Comparison of ENCODE assay signal across 8 mouse cellular contexts in the genomic region with DNA sequence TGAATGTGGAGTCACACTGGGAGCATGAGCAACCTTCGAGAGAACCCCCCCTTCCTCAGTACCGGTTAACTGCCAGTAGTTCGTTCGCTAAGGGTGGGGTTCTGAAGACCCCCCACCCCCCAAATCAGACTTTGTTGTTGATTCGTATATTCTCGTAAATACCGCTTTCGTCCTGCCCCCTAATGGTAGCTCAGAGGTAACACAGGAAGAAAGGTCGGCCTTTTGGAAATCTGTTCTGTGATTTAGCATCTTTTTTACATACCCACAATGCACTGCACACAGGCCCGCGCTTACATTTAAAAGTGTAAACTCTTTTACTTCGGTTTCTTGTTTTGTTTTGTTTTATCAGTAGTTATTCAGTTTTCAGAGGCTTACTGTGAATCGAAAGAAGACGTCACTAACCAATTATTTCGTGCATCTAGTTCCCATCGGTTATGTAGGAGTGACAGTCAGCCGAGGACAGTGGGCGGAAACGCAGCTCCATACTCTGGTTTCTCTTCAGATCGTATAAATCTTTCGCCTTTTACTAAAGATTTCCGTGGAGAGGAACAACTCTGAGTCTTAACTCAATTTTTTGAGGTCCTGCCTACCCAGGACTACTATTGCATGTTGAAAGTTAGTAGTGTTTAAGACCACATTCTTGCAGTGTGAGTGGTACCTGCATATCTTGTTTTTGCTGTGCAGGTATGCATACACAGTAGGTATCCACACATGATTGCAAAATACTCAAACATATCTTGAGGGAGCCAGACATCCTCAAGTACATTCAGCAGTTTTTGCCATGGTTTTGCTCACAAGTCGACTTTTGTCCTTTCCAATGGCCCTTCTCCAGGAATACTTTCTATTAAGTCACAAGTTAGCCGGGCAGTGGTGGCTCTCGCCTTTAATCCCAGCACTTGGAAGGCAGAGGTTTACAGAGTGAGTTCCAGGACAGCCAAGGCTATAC. TPM values are rescaled to one million over a fixed set of nuclear protein-coding genes. Genes with fewer than 3 reads are reported as not detected.
DNase-seq lines count a peak whose midpoint lies in the region; ATAC-seq and TF ChIP-seq lines count a peak whose summit lies in the region.

No protein-coding gene starts in this region.

- WGBS in hindbrain, embryonic 13.5 days = under 1% methylated on average over 25 of the region's 25 CpGs
- under 1% methylated on average over 25 of the region's 25 CpGs for WGBS in midbrain, embryonic 16.5 days

- H3K9ac ChIP-seq in hindbrain, embryonic 13.5 days = peak overlapping the region; percentile 52; the same call in 1 of the 2 replicates
- peak overlapping the region; percentile 57 for H3K9ac ChIP-seq in midbrain, embryonic 16.5 days (ENCODE audit: low read depth, low read length)

- intact Hi-C loops in gastrocnemius, adult 2 months (cut with DNase I) = no loop called here

- no peaks in the 10 kb centered on the region for H3K27me3 ChIP-seq in hindbrain, embryonic 13.5 days
- H3K27me3 ChIP-seq in midbrain, embryonic 16.5 days (ENCODE audit: control insufficient read depth, insufficient read depth, low read depth, low read length) = no peaks in the 10 kb centered on the region

- H3K36me3 ChIP-seq in hindbrain, embryonic 13.5 days = no peaks in the 10 kb centered on the region
- H3K36me3 ChIP-seq in midbrain, embryonic 16.5 days (ENCODE audit: control insufficient read depth, insufficient read depth, low read length) = no peaks in the 10 kb centered on the region

- H3K4me3 ChIP-seq in gastrocnemius, adult 2 months = peak overlapping the region; percentile 56
- peak overlapping the region; percentile 27 for H3K4me3 ChIP-seq in hindbrain, embryonic 13.5 days
- H3K4me3 ChIP-seq in midbrain, embryonic 16.5 days (ENCODE audit: low read depth, low read length) = peak overlapping the region; percentile 27

- H3K9me3 ChIP-seq in hindbrain, embryonic 13.5 days = no peaks in the 10 kb centered on the region
- no peaks in the 10 kb centered on the region for H3K9me3 ChIP-seq in midbrain, embryonic 16.5 days (replicated peaks; ENCODE audit: control insufficient read depth, low read length, poor library complexity, severe bottlenecking)

- H3K4me2 ChIP-seq in hindbrain, embryonic 13.5 days = peak overlapping the region; percentile 51
- H3K4me2 ChIP-seq in midbrain, embryonic 16.5 days (ENCODE audit: low read length) = peak overlapping the region; percentile 57

- peak overlapping the region; percentile 76 for H3K27ac ChIP-seq in gastrocnemius, adult 2 months
- H3K27ac ChIP-seq in hindbrain, embryonic 13.5 days = peak overlapping the region; percentile 30; the same call in 1 of the 2 replicates
- peak overlapping the region; percentile 55; the same call in 1 of the 2 replicates for H3K27ac ChIP-seq in midbrain, embryonic 16.5 days (ENCODE audit: low read length)

- ATAC-seq in erythroblast, adult 5-6 weeks (replicated peaks; ENCODE audit: low FRiP score, poor library complexity, severe bottlenecking) = peak; percentile 69
- ATAC-seq in hindbrain, embryonic 13.5 days (ENCODE audit: low FRiP score) = peak; percentile 68; the same call in 1 of the 2 replicates
- ATAC-seq in midbrain, embryonic 16.5 days = peak; percentile 60; the same call in 1 of the 2 replicates

- peak; percentile 30 for DNase-seq in gastrocnemius, adult 2 months
- no peak for DNase-seq in gastrocnemius, adult 8-10 months (ENCODE audit: low spot score in 2 of 2)
- DNase-seq in T-cell, adult 2 months (ENCODE audit: low spot score) = peak; percentile 69
- DNase-seq in liver = peak; percentile 37
- peak; percentile 23 to 66 for DNase-seq in thymus, postnatal 10 days (ENCODE audit: low spot score in 2 of 2)

- peak; percentile 66 for TF ChIP-seq CTCF in gastrocnemius, adult 2 months (IDR thresholded peaks at IDR 0.05)

- H3K4me1 ChIP-seq in hindbrain, embryonic 13.5 days (replicated peaks) = no peaks in the 10 kb centered on the region
- H3K4me1 ChIP-seq in midbrain, embryonic 16.5 days (ENCODE audit: control insufficient read depth, insufficient read depth, low read length) = 0 out of 2 replicates have a peak, but pooled peaks cover 3% of the 10 kb centered on the region

RNA-seq across cellular contexts. Expression of a gene that starts 19.9 kb away (rescaled TPM):
- total RNA-seq in gastrocnemius, adult 2 months (2021) = not detected
- total RNA-seq in gastrocnemius, adult 8-10 months (2022) = not detected
- total RNA-seq in erythroblast, adult 5-6 weeks (2015; ENCODE audit: low replicate concordance) = 11.5 and 16.7 TPM in 2 replicates
- total RNA-seq in erythroblast, adult 5-6 weeks (2017; ENCODE audit: low replicate concordance) = 13.2 and 14.5 TPM in 2 replicates
- 14.6 and 16.5 TPM in 2 replicates for polyA plus RNA-seq in hindbrain, embryonic 13.5 days (2015; fragmentation: Nextera tagmentation; extraction: Ambion mirVana)
- 6.4 and 7.3 TPM in 2 replicates for polyA plus RNA-seq in midbrain, embryonic 16.5 days (2015; fragmentation: Nextera tagmentation; extraction: Ambion mirVana)

RNA-seq across cellular contexts. Expression of a gene that starts 46.3 kb away (rescaled TPM):
- total RNA-seq in gastrocnemius, adult 2 months (2021) = 100 to 1,000 TPM; 527 to 622 TPM
- 100 to 1,000 TPM; 486 to 610 (median 547) TPM for total RNA-seq in gastrocnemius, adult 8-10 months (2022)
- 981 and 1,137 TPM in 2 replicates for total RNA-seq in erythroblast, adult 5-6 weeks (2015; ENCODE audit: low replicate concordance)
- total RNA-seq in erythroblast, adult 5-6 weeks (2017; ENCODE audit: low replicate concordance) = 281 and 366 TPM in 2 replicates
- polyA plus RNA-seq in hindbrain, embryonic 13.5 days (2015; fragmentation: Nextera tagmentation; extraction: Ambion mirVana) = 576 and 608 TPM in 2 replicates
- 381 and 382 TPM in 2 replicates for polyA plus RNA-seq in midbrain, embryonic 16.5 days (2015; fragmentation: Nextera tagmentation; extraction: Ambion mirVana)

RNA-seq across cellular contexts. Expression of a gene that starts 49.4 kb away (rescaled TPM):
- total RNA-seq in gastrocnemius, adult 2 months (2021) = 1 to 10 TPM; 2.7 to 6.6 TPM
- 1 to 10 TPM; 3.1 to 5.9 (median 4.6) TPM for total RNA-seq in gastrocnemius, adult 8-10 months (2022)
- 1.9 and 4.0 TPM in 2 replicates for total RNA-seq in erythroblast, adult 5-6 weeks (2015; ENCODE audit: low replicate concordance)
- 1.9 TPM in 1 of 2 replicates, not detected in the other for total RNA-seq in erythroblast, adult 5-6 weeks (2017; ENCODE audit: low replicate concordance)
- 8.5 and 10.9 TPM in 2 replicates for polyA plus RNA-seq in hindbrain, embryonic 13.5 days (2015; fragmentation: Nextera tagmentation; extraction: Ambion mirVana)
- 9.3 and 10.1 TPM in 2 replicates for polyA plus RNA-seq in midbrain, embryonic 16.5 days (2015; fragmentation: Nextera tagmentation; extraction: Ambion mirVana)

RNA-seq across cellular contexts. Expression of a gene that starts 49.6 kb away (rescaled TPM):
- not detected for total RNA-seq in gastrocnemius, adult 2 months (2021)
- not detected for total RNA-seq in gastrocnemius, adult 8-10 months (2022)
- not detected in 2 replicates for total RNA-seq in erythroblast, adult 5-6 weeks (2015; ENCODE audit: low replicate concordance)
- not detected in 2 replicates for total RNA-seq in erythroblast, adult 5-6 weeks (2017; ENCODE audit: low replicate concordance)
- 0.97 and 1.1 TPM in 2 replicates for polyA plus RNA-seq in hindbrain, embryonic 13.5 days (2015; fragmentation: Nextera tagmentation; extraction: Ambion mirVana)
- polyA plus RNA-seq in midbrain, embryonic 16.5 days (2015; fragmentation: Nextera tagmentation; extraction: Ambion mirVana) = 1.6 and 3.1 TPM in 2 replicates

Comparison
In these comparisons a context has a peak if more than half of its experiments do, and no peak if none do; other contexts are left out.
1. DNase-seq: peak in gastrocnemius, adult 2 months (single experiment), T-cell, adult 2 months (single experiment), liver (single experiment) and thymus, postnatal 10 days (2 of 2); none in gastrocnemius, adult 8-10 months (0 of 2).
2. RNA of a gene that starts 19.9 kb away (total RNA-seq): 11.5 to 16.7 TPM in erythroblast, adult 5-6 weeks; not detected in gastrocnemius, adult 8-10 months and not detected in gastrocnemius, adult 2 months; every median in the first group is over 4 times any median in the second.
3. Peak in every context shown above with its lines, with median percentiles within 50 percentile points of each other: H3K27ac ChIP-seq, H3K4me3 ChIP-seq and ATAC-seq.